Mouse (Mus musculus) forebrain, embryonic 15.5 days (tissue): ENCODE data around the gene Baiap3. TPM values are rescaled to one million over a fixed set of nuclear protein-coding genes. Genes with fewer than 3 reads are reported as not detected.
A peak's percentile ranks its signal among the peaks of the same experiment; 100 is the strongest.

Source experiments
- ATAC-seq: fragments of 200-750 bp; cut with Nextera tagmentation; replicated peaks from 2 replicates; pipeline ENCODE4 v1.8.0; 2017; ENCODE audit warnings: mild to moderate bottlenecking, moderate TSS enrichment, moderate library complexity
- H3K27ac ChIP-seq: fragments of 300-500 bp; sonication (generic); replicated peaks from 2 replicates; pipeline ENCODE4 v1.5.1; 2015; ENCODE audit warnings: mild to moderate bottlenecking, inconsistent platforms
- H3K27me3 ChIP-seq: fragments of 300-500 bp; sonication (generic); 2 replicates; pipeline ENCODE4 v1.6.1; 2015; ENCODE audit warnings: inconsistent platforms
- H3K36me3 ChIP-seq: fragments of 300-500 bp; sonication (generic); 2 replicates; pipeline ENCODE4 v1.6.1; 2015; ENCODE audit warnings: mild to moderate bottlenecking, inconsistent platforms
- H3K4me1 ChIP-seq: fragments of 300-500 bp; sonication (generic); 2 replicates; pipeline ENCODE4 v1.6.1; 2015; ENCODE audit warnings: inconsistent platforms
- H3K4me2 ChIP-seq: fragments of 300-500 bp; sonication (generic); replicated peaks from 2 replicates; pipeline ENCODE4 v1.6.1; 2015; ENCODE audit warnings: mild to moderate bottlenecking, inconsistent platforms
- H3K4me3 ChIP-seq: fragments of 300-500 bp; sonication (generic); 2 replicates; pipeline ENCODE4 v1.5.1; 2015; ENCODE audit warnings: mild to moderate bottlenecking, inconsistent platforms
- H3K9ac ChIP-seq: fragments of 300-500 bp; sonication (generic); replicated peaks from 2 replicates; pipeline ENCODE4 v1.6.1; 2015; ENCODE audit warnings: mild to moderate bottlenecking, inconsistent platforms
- H3K9me3 ChIP-seq: fragments of 300-500 bp; sonication (generic); 2 replicates; pipeline ENCODE4 v1.6.1; 2016; ENCODE audit warnings: inconsistent platforms
- WGBS: fragments of 180-500 bp; shearing (Covaris S2); methylation state at CpG from one replicate; pipeline ENCODE4 v1.1.7; 2015; ENCODE audit warnings: mixed read lengths; 5-methylcytosine and 5-hydroxymethylcytosine counted together
- polyA plus RNA-seq: library from polyadenylated mRNA; unstranded; fragments of >200 nt; fragmentation: Nextera tagmentation; extraction: Ambion mirVana; gene quantifications from 2 replicates; pipeline ENCODE4 v1.2.1, GENCODE M21; 2015

The Baiap3 gene
- 7.2 and 10.1 TPM in 2 replicates for polyA plus RNA-seq

GRCm38 (mm10) chr17:25256140-25256754, at the start of gene Baiap3:
Gene Baiap3, minus strand, starts transcription at chr17:25256364.
- Histone ChIP-seq H3K27ac (no peak within 1 kb of the TSS), H3K9me3 (no peaks in the 10 kb centered on the region), H3K4me3 (peak within 1 kb of the TSS; percentile 25), H3K36me3 (peaks cover 14% of the 10 kb centered on the region), H3K27me3 (peaks cover 23% of the 10 kb centered on the region), H3K9ac (0 out of 2 replicates have a peak within 1 kb of the TSS, but pooled peaks have one; percentile 3), H3K4me1 (peaks cover 19% of the 10 kb centered on the region), H3K4me2 (peak within 1 kb of the TSS; percentile 35)
- no peak; the same call in 1 of the 2 replicates for ATAC-seq
- 3% methylated on average over 35 of the region's 35 CpGs for WGBS

GRCm38 (mm10) chr17:25298094-25298493, 41.9 kb upstream of the Baiap3 start, which contains the start of gene Prss34:
Gene Prss34, plus strand, starts transcription at chr17:25298394.
- 91% methylated on average over 5 of the region's 5 CpGs for WGBS
- Histone ChIP-seq H3K36me3 (no peaks in the 10 kb centered on the region), H3K4me3 (no peak within 1 kb of the TSS), H3K4me2 (no peak within 1 kb of the TSS), H3K27ac (no peak within 1 kb of the TSS), H3K4me1 (no peaks in the 10 kb centered on the region), H3K9me3 (no peaks in the 10 kb centered on the region), H3K27me3 (no peaks in the 10 kb centered on the region), H3K9ac (no peak within 1 kb of the TSS)
- no peak for ATAC-seq

GRCm38 (mm10) chr17:25294111-25294510, 37.9 kb upstream of the Baiap3 start:
- Histone ChIP-seq H3K27ac (no peak overlapping the region), H3K27me3 (no peaks in the 10 kb centered on the region), H3K36me3 (no peaks in the 10 kb centered on the region), H3K9me3 (no peaks in the 10 kb centered on the region), H3K4me1 (no peaks in the 10 kb centered on the region), H3K4me2 (no peak overlapping the region), H3K9ac (no peak overlapping the region), H3K4me3 (no peak overlapping the region)
- no peak for ATAC-seq
- WGBS: 79% methylated on average over 1 of the region's 1 CpGs

- H3K4me2 ChIP-seq: no peak overlapping the region
- H3K9ac ChIP-seq: no peak overlapping the region
- no peaks in the 10 kb centered on the region for H3K36me3 ChIP-seq
- H3K27ac ChIP-seq: no peak overlapping the region
- WGBS: 81% methylated on average over 5 of the region's 5 CpGs
- no peaks in the 10 kb centered on the region for H3K9me3 ChIP-seq
- H3K27me3 ChIP-seq: no peaks in the 10 kb centered on the region
- no peaks in the 10 kb centered on the region for H3K4me1 ChIP-seq
- no peak overlapping the region for H3K4me3 ChIP-seq
- no peak for ATAC-seq
Observed at GRCm38 (mm10) chr17:25293495-25293894, 37.3 kb upstream of the Baiap3 start.

GRCm38 (mm10) chr17:25290411-25290810, 34.2 kb upstream of the Baiap3 start:
- H3K36me3 ChIP-seq: no peaks in the 10 kb centered on the region
- WGBS: 32% methylated on average over 4 of the region's 4 CpGs
- H3K4me2 ChIP-seq: no peak overlapping the region
- H3K4me3 ChIP-seq: no peak overlapping the region
- H3K9ac ChIP-seq: no peak overlapping the region
- no peaks in the 10 kb centered on the region for H3K27me3 ChIP-seq
- H3K27ac ChIP-seq: no peak overlapping the region
- H3K9me3 ChIP-seq: no peaks in the 10 kb centered on the region
- ATAC-seq: no peak
- H3K4me1 ChIP-seq: no peaks in the 10 kb centered on the region

- Histone ChIP-seq H3K27ac (no peak overlapping the region), H3K36me3 (no peaks in the 10 kb centered on the region), H3K27me3 (no peaks in the 10 kb centered on the region), H3K9ac (no peak overlapping the region), H3K4me2 (no peak overlapping the region), H3K4me3 (no peak overlapping the region), H3K4me1 (no peaks in the 10 kb centered on the region), H3K9me3 (no peaks in the 10 kb centered on the region)
- no peak for ATAC-seq
- 17% methylated on average over 4 of the region's 4 CpGs for WGBS
Observed at GRCm38 (mm10) chr17:25288842-25289241, 32.7 kb upstream of the Baiap3 start.

GRCm38 (mm10) chr17:25285033-25285432, 28.9 kb upstream of the Baiap3 start:
- Histone ChIP-seq H3K36me3 (no peaks in the 10 kb centered on the region), H3K4me1 (no peaks in the 10 kb centered on the region), H3K9ac (no peak overlapping the region), H3K27me3 (no peaks in the 10 kb centered on the region), H3K4me2 (no peak overlapping the region), H3K27ac (no peak overlapping the region), H3K9me3 (no peaks in the 10 kb centered on the region), H3K4me3 (no peak overlapping the region)
- no peak for ATAC-seq
- 15% methylated on average over 3 of the region's 3 CpGs for WGBS

- no peaks in the 10 kb centered on the region for H3K4me1 ChIP-seq
- H3K36me3 ChIP-seq: no peaks in the 10 kb centered on the region
- 54% methylated on average over 11 of the region's 11 CpGs for WGBS
- H3K9ac ChIP-seq: no peak overlapping the region
- H3K4me3 ChIP-seq: no peak overlapping the region
- no peak overlapping the region for H3K27ac ChIP-seq
- no peak overlapping the region for H3K4me2 ChIP-seq
- no peak for ATAC-seq
- H3K27me3 ChIP-seq: no peaks in the 10 kb centered on the region
- H3K9me3 ChIP-seq: no peaks in the 10 kb centered on the region
Observed at GRCm38 (mm10) chr17:25282133-25282532, 26.0 kb upstream of the Baiap3 start.

GRCm38 (mm10) chr17:25275833-25276232, 19.7 kb upstream of the Baiap3 start:
- no peaks in the 10 kb centered on the region for H3K27me3 ChIP-seq
- H3K9ac ChIP-seq: no peak overlapping the region
- H3K36me3 ChIP-seq: no peaks in the 10 kb centered on the region
- no peak for ATAC-seq
- no peak overlapping the region for H3K4me3 ChIP-seq
- no peak overlapping the region for H3K27ac ChIP-seq
- 98% methylated on average over 3 of the region's 3 CpGs for WGBS
- H3K4me2 ChIP-seq: no peak overlapping the region
- H3K4me1 ChIP-seq: peaks cover 21% of the 10 kb centered on the region
- no peaks in the 10 kb centered on the region for H3K9me3 ChIP-seq

- ATAC-seq: no peak
- H3K36me3 ChIP-seq: 0 out of 2 replicates have a peak, but pooled peaks cover 5% of the 10 kb centered on the region
- no peaks in the 10 kb centered on the region for H3K27me3 ChIP-seq
- 83% methylated on average over 9 of the region's 9 CpGs for WGBS
- peak within 1 kb of the TSS; percentile 88 for H3K9ac ChIP-seq
- peak within 1 kb of the TSS; percentile 69 for H3K4me3 ChIP-seq
- peak within 1 kb of the TSS; percentile 39 for H3K4me2 ChIP-seq
- H3K9me3 ChIP-seq: no peaks in the 10 kb centered on the region
- peaks cover 30% of the 10 kb centered on the region for H3K4me1 ChIP-seq
- H3K27ac ChIP-seq: peak within 1 kb of the TSS; percentile 98
Observed at GRCm38 (mm10) chr17:25274571-25275346, 18.6 kb upstream of the Baiap3 start, which contains the start of gene Ube2i. Gene Ube2i, minus strand, starts transcription at chr17:25274622.

- peak overlapping the region; percentile 69 for H3K4me3 ChIP-seq
- under 1% methylated on average over 42 of the region's 45 CpGs for WGBS
- no peaks in the 10 kb centered on the region for H3K27me3 ChIP-seq
- peaks cover 7% of the 10 kb centered on the region for H3K36me3 ChIP-seq
- H3K4me2 ChIP-seq: peak overlapping the region; percentile 39
- H3K4me1 ChIP-seq: peaks cover 35% of the 10 kb centered on the region
- H3K27ac ChIP-seq: peak overlapping the region; percentile 98
- ATAC-seq: peak; percentile 92
- H3K9me3 ChIP-seq: no peaks in the 10 kb centered on the region
- H3K9ac ChIP-seq: peak overlapping the region; percentile 88
Observed at GRCm38 (mm10) chr17:25273706-25274501, 17.7 kb upstream of the Baiap3 start.
